Mouse (Mus musculus) gastrocnemius, adult 2 months (tissue): ENCODE data around the gene Klk1b26. TPM values are rescaled to one million over a fixed set of nuclear protein-coding genes. Genes with fewer than 3 reads are reported as not detected.
"Not testable (repeated sequence)": the region's sequence is repeated elsewhere in the genome, so short reads cannot be mapped to it uniquely, and the experiment has no call there.

Experiments used
- DNase-seq: peaks from one replicate; pipeline ENCODE4 v3.0.0; 2022
- H3K27ac ChIP-seq: fragments of 200-600 bp; 2 replicates; pipeline ENCODE4 v1.8.1; 2022; ENCODE audit warnings: mild to moderate bottlenecking
- H3K4me3 ChIP-seq: fragments of 200-600 bp; 2 replicates; pipeline ENCODE4 v1.8.1; 2022; ENCODE audit warnings: mild to moderate bottlenecking, moderate library complexity
- CTCF ChIP-seq: fragments of 200-600 bp; IDR thresholded peaks from 2 replicates; pipeline ENCODE4 v1.8.1; 2022; ENCODE audit warnings: antibody characterized with exemption, mild to moderate bottlenecking, moderate library complexity
- intact Hi-C: fragments of 180-260 bp; cut with DNase I; formaldehyde crosslinking; loops from one replicate; pipeline ENCODE4 v1.15.1; 2025
- long read RNA-seq, 2 experiments: library from polyadenylated mRNA; stranded (forward); transcript quantifications; one replicate each; pipeline ENCODE4 v2.0.0; 2021
- total RNA-seq, 2 experiments: library from RNA; stranded (reverse); gene quantifications; 2 replicates each; pipeline ENCODE4 v1.2.3; 2021

The Klk1b26 gene
- 1 to 10 TPM in 1 of 2 experiments, under 1 TPM in 1; 0.51 to 1.0 TPM for total RNA-seq
- long read RNA-seq, experiment 1, partial matches to known transcripts, result 0 of 1 reads
- long read RNA-seq, experiment 1, other reads (novel, unspliced or antisense), result 1 of 1 reads
- long read RNA-seq, experiment 2, result 0 reads

- H3K27ac ChIP-seq, H3K4me3 ChIP-seq, DNase-seq, intact Hi-C loops: not testable (repeated sequence)
Measured at GRCm38 (mm10) chr7:44011868-44012267, at the start of gene Klk1b26. Gene Klk1b26 (plus strand): TSS chr7:44012168.

- Histone ChIP-seq H3K4me3 (no peak within 1 kb of the TSS), H3K27ac (no peak within 1 kb of the TSS)
- TF ChIP-seq CTCF, result no peak
- intact Hi-C loops, result no loop called here
- no peak for DNase-seq
Measured at GRCm38 (mm10) chr7:43966451-43966850, 45.5 kb upstream of the Klk1b26 start, which contains the start of gene Klk1b1. Gene Klk1b1 (plus strand): TSS chr7:43966751.

- no peak for TF ChIP-seq CTCF
- intact Hi-C loops, result no loop called here
Measured at GRCm38 (mm10) chr7:43967058-43967457, 44.9 kb upstream of the Klk1b26 start.

GRCm38 (mm10) chr7:43967612-43968011, 44.4 kb upstream of the Klk1b26 start:
- Histone ChIP-seq H3K27ac (no peak overlapping the region), H3K4me3 (no peak overlapping the region)
- no peak for TF ChIP-seq CTCF
- intact Hi-C loops, result no loop called here
- no peak for DNase-seq

More at GRCm38 (mm10) chr7:43967058-43967457, 44.9 kb upstream of the Klk1b26 start:
- no peak overlapping the region for H3K4me3 ChIP-seq
- no peak overlapping the region for H3K27ac ChIP-seq
- DNase-seq, result no peak

GRCm38 (mm10) chr7:43975761-43976160, 36.2 kb upstream of the Klk1b26 start, which contains the start of gene Klk1b9:
Gene Klk1b9 (plus strand): TSS chr7:43976061.
- intact Hi-C loops, DNase-seq, H3K27ac ChIP-seq: not testable (repeated sequence)

GRCm38 (mm10) chr7:43985657-43986056, 26.3 kb upstream of the Klk1b26 start:
- H3K4me3 ChIP-seq, result no peak overlapping the region
- H3K27ac ChIP-seq, result no peak overlapping the region
- DNase-seq, result no peak
- no peak for TF ChIP-seq CTCF
- intact Hi-C loops, result no loop called here

More at GRCm38 (mm10) chr7:43975761-43976160, 36.2 kb upstream of the Klk1b26 start, which contains the start of gene Klk1b9:
- H3K4me3 ChIP-seq, result not testable (repeated sequence)

GRCm38 (mm10) chr7:43994821-43995220, 17.1 kb upstream of the Klk1b26 start:
- H3K27ac ChIP-seq, intact Hi-C loops, DNase-seq, H3K4me3 ChIP-seq: not testable (repeated sequence)

- H3K27ac ChIP-seq, DNase-seq, intact Hi-C loops, H3K4me3 ChIP-seq: not testable (repeated sequence)
Measured at GRCm38 (mm10) chr7:43995577-43995976, 16.4 kb upstream of the Klk1b26 start, which contains the start of gene Klk1b11. Gene Klk1b11 (plus strand): TSS chr7:43995877.

- intact Hi-C loops, result no loop called here
- no peak overlapping the region for H3K4me3 ChIP-seq
- DNase-seq, result no peak
- no peak for TF ChIP-seq CTCF
- no peak overlapping the region for H3K27ac ChIP-seq
Measured at GRCm38 (mm10) chr7:44004847-44005246, 7.1 kb upstream of the Klk1b26 start.

GRCm38 (mm10) chr7:44014666-44015065, 2.7 kb downstream of the Klk1b26 start:
- H3K27ac ChIP-seq, H3K4me3 ChIP-seq, DNase-seq, intact Hi-C loops: not testable (repeated sequence)

GRCm38 (mm10) chr7:44015071-44015470, 3.1 kb downstream of the Klk1b26 start:
- TF ChIP-seq CTCF, result no peak
- intact Hi-C loops, result no loop called here
- Histone ChIP-seq H3K4me3 (no peak overlapping the region), H3K27ac (no peak overlapping the region)
- DNase-seq, result no peak

- intact Hi-C loops, H3K4me3 ChIP-seq, H3K27ac ChIP-seq, DNase-seq: not testable (repeated sequence)
Measured at GRCm38 (mm10) chr7:44051990-44052389, 40.0 kb downstream of the Klk1b26 start, which contains the start of gene Klk1b27. Gene Klk1b27 (plus strand): TSS chr7:44052290.

Other genes starting within 250 kb of the Klk1b26 start
- not detected for gene Klk12, start 243.3 kb upstream of the Klk1b26 start, total RNA-seq
- under 1 TPM in 1 of 2 experiments, not detected in 1; 0.41 TPM for gene Klk11, start 237.6 kb upstream of the Klk1b26 start, total RNA-seq
- gene Klk10, start 231.1 kb upstream of the Klk1b26 start, total RNA-seq, result 1 to 10 TPM in 1 of 2 experiments, under 1 TPM in 1; 0.69 to 1.4 TPM
- not detected for gene Klk9, start 220.3 kb upstream of the Klk1b26 start, total RNA-seq
- gene Klk8, start 214.6 kb upstream of the Klk1b26 start, total RNA-seq, result 1 to 10 TPM; 1.7 to 2.5 TPM
- not detected for gene Klk7, start 200.9 kb upstream of the Klk1b26 start, total RNA-seq
- not detected for gene Klk6, start 187.7 kb upstream of the Klk1b26 start, total RNA-seq
- gene Klk5, start 170.2 kb upstream of the Klk1b26 start, total RNA-seq, result not detected
- not detected for gene Klk4, start 131.0 kb upstream of the Klk1b26 start, total RNA-seq
- not detected for gene Klk15, start 78.4 kb upstream of the Klk1b26 start, total RNA-seq
- gene Klk1b8, start 61.5 kb upstream of the Klk1b26 start, total RNA-seq, result not detected
- gene Klk1b1, start 45.4 kb upstream of the Klk1b26 start, total RNA-seq, result not detected
- gene Klk1b9, start 36.1 kb upstream of the Klk1b26 start, total RNA-seq, result not detected
- not detected for gene Klk1b11, start 16.3 kb upstream of the Klk1b26 start, total RNA-seq
- not detected for gene Klk1b27, start 40.1 kb downstream of the Klk1b26 start, total RNA-seq
- gene Klk1b21, start 90.2 kb downstream of the Klk1b26 start, total RNA-seq, result not detected
- gene Klk1b22, start 100.5 kb downstream of the Klk1b26 start, total RNA-seq, result not detected
- gene Klk1b16, start 124.6 kb downstream of the Klk1b26 start, total RNA-seq, result not detected
- gene Klk1b24, start 176.1 kb downstream of the Klk1b26 start, total RNA-seq, result not detected
- not detected for gene Klk1b3, start 186.0 kb downstream of the Klk1b26 start, total RNA-seq
- not detected for gene Klk1b4, start 195.3 kb downstream of the Klk1b26 start, total RNA-seq
- gene Klk1b5, start 203.8 kb downstream of the Klk1b26 start, total RNA-seq, result not detected
- not detected for gene Klk1, start 213.2 kb downstream of the Klk1b26 start, total RNA-seq
- not detected for gene Gm36864, start 224.0 kb downstream of the Klk1b26 start, total RNA-seq
- gene 1700028J19Rik, start 234.5 kb downstream of the Klk1b26 start, total RNA-seq, result not detected
- 1 to 10 TPM; 6.1 to 8.2 TPM for gene 2410002F23Rik, start 234.6 kb downstream of the Klk1b26 start, total RNA-seq
- not detected for gene Acp4, start 245.2 kb downstream of the Klk1b26 start, total RNA-seq
- not detected for gene Gm15517, start 249.3 kb downstream of the Klk1b26 start, total RNA-seq